Mouse (Mus musculus): Measurements from ENCODE around the gene Atp6v0c. TPM values are rescaled to one million over a fixed set of nuclear protein-coding genes. Genes with fewer than 3 reads are reported as not detected.

Gene Atp6v0c
- polyA plus RNA-seq, 1 experiment from 2014 or later: 1,021 TPM

- H3K36me3 ChIP-seq (ENCODE audit: control insufficient read depth, insufficient read depth, low read length): peaks cover 9% of the 10 kb centered on the region; the same call in 1 of the 2 replicates
- no peak overlapping the region for H3K4me2 ChIP-seq (ENCODE audit: low read length)
- no peak overlapping the region for H3K9ac ChIP-seq (ENCODE audit: low read length)
- peaks cover 4% of the 10 kb centered on the region; the same call in 1 of the 2 replicates for H3K4me1 ChIP-seq (ENCODE audit: control insufficient read depth, insufficient read depth, low read length)
- no peaks in the 10 kb centered on the region for H3K27me3 ChIP-seq (replicated peaks; ENCODE audit: control insufficient read depth, insufficient read depth, low read length)
- no peaks in the 10 kb centered on the region for H3K9me3 ChIP-seq (replicated peaks; ENCODE audit: control insufficient read depth, low read length)
- H3K4me3 ChIP-seq (ENCODE audit: low read depth, low read length): no peak overlapping the region
- DNase-seq (ENCODE audit: low spot score) (no peak), ATAC-seq (no peak)
- WGBS: 93% methylated on average over 9 of the region's 9 CpGs
- no peak overlapping the region for H3K27ac ChIP-seq (ENCODE audit: low read depth, low read length)
Observed at GRCm38 (mm10) chr17:24155742-24156141, 13.8 kb downstream of the Atp6v0c start.

DNA sequence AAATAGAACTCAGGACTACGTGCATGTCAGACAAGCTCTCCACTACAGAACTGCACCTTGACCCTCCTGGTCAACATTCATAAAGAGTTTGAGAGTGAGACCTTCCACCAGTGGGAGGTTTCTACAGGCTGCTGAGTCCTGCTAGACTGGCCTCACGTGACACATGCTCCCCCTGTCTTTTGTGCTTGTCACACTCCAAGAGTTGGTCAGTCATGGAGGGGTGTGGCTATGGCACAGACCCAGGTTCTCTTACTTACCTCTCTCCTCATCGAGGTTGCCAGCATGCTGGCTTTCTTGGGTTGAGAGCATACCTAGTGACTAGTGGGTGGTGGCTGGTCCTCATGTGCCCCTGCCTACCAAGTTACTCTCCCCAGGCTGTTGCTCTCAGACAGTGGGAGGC is 15.0 kb downstream of the Atp6v0c start:
- 66% methylated on average over 3 of the region's 3 CpGs for WGBS
- Histone ChIP-seq H3K9ac (ENCODE audit: low read length) (no peak overlapping the region), H3K36me3 (ENCODE audit: control insufficient read depth, insufficient read depth, low read length) (peaks cover 9% of the 10 kb centered on the region; the same call in 1 of the 2 replicates), H3K9me3 (replicated peaks; ENCODE audit: control insufficient read depth, low read length) (no peaks in the 10 kb centered on the region), H3K4me3 (ENCODE audit: low read depth, low read length) (no peak overlapping the region), H3K27ac (ENCODE audit: low read depth, low read length) (no peak overlapping the region), H3K27me3 (replicated peaks; ENCODE audit: control insufficient read depth, insufficient read depth, low read length) (no peaks in the 10 kb centered on the region), H3K4me2 (ENCODE audit: low read length) (no peak overlapping the region), H3K4me1 (ENCODE audit: control insufficient read depth, insufficient read depth, low read length) (peaks cover 4% of the 10 kb centered on the region; the same call in 1 of the 2 replicates)
- no peak for ATAC-seq
- DNase-seq (ENCODE audit: low spot score): no peak

DNA sequence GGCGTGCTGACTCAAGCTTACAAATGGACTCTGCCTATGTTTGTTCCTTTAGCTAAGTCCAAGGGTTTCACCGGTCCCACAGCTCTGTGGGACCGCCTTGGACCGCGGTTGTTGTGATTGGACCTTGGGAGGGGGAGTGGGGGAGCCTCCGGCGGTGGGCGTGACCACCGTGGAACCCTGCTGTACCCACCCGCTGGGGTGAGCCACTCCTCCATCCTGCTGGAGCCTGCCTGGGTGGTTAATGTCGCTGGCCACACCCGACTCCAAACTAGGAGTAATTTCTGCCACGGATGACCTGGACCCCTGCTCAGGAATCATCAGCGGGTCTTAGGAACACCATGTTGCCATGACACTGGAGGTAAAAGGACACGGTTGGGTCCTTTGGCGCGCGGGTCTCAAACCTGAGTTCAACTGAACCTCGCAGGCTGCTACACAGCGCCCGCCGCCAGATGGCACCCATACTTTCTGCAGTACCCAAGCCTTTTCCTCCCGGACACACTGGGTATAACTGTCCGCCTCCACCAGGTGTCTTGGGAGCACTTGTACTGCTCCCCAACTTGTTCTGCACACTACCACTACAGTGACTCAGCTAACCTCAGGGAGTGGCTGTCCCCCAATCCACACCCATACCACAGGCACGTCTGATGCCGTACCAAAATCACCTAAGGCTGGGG is 17.5 kb downstream of the Atp6v0c start:
- no peaks in the 10 kb centered on the region for H3K36me3 ChIP-seq (ENCODE audit: control insufficient read depth, insufficient read depth, low read length)
- H3K4me2 ChIP-seq (ENCODE audit: low read length): peak overlapping the region; percentile 59
- H3K27ac ChIP-seq (ENCODE audit: low read depth, low read length): no peak overlapping the region
- H3K9ac ChIP-seq (ENCODE audit: low read length): peak overlapping the region; percentile 54
- DNase-seq (ENCODE audit: low spot score) (peak; percentile 82), ATAC-seq (peak; percentile 87)
- no peaks in the 10 kb centered on the region for H3K9me3 ChIP-seq (replicated peaks; ENCODE audit: control insufficient read depth, low read length)
- 2% methylated on average over 26 of the region's 26 CpGs for WGBS
- peaks cover 4% of the 10 kb centered on the region; the same call in 1 of the 2 replicates for H3K4me1 ChIP-seq (ENCODE audit: control insufficient read depth, insufficient read depth, low read length)
- peak overlapping the region; percentile 16 for H3K4me3 ChIP-seq (ENCODE audit: low read depth, low read length)
- H3K27me3 ChIP-seq (replicated peaks; ENCODE audit: control insufficient read depth, insufficient read depth, low read length): no peaks in the 10 kb centered on the region

GRCm38 (mm10) chr17:24151382-24151781 is 18.1 kb downstream of the Atp6v0c start:
- Histone ChIP-seq H3K4me2 (ENCODE audit: low read length) (peak overlapping the region; percentile 59; the same call in 1 of the 2 replicates), H3K9me3 (replicated peaks; ENCODE audit: control insufficient read depth, low read length) (no peaks in the 10 kb centered on the region), H3K27me3 (replicated peaks; ENCODE audit: control insufficient read depth, insufficient read depth, low read length) (no peaks in the 10 kb centered on the region), H3K27ac (ENCODE audit: low read depth, low read length) (no peak overlapping the region), H3K9ac (ENCODE audit: low read length) (no peak overlapping the region), H3K4me3 (ENCODE audit: low read depth, low read length) (no peak overlapping the region), H3K36me3 (ENCODE audit: control insufficient read depth, insufficient read depth, low read length) (no peaks in the 10 kb centered on the region), H3K4me1 (ENCODE audit: control insufficient read depth, insufficient read depth, low read length) (peaks cover 4% of the 10 kb centered on the region; the same call in 1 of the 2 replicates)
- no peak for ATAC-seq
- no peak for DNase-seq (ENCODE audit: low spot score)
- 14% methylated on average over 7 of the region's 7 CpGs for WGBS

GRCm38 (mm10) chr17:24150824-24151223 is 18.7 kb downstream of the Atp6v0c start, which contains the start of gene Pdpk1:
TSS of gene Pdpk1 (minus strand) at chr17:24150924.
- Histone ChIP-seq H3K4me2 (ENCODE audit: low read length) (peak within 1 kb of the TSS; percentile 59), H3K4me3 (ENCODE audit: low read depth, low read length) (peak within 1 kb of the TSS; percentile 16), H3K27ac (ENCODE audit: low read depth, low read length) (no peak within 1 kb of the TSS), H3K9me3 (replicated peaks; ENCODE audit: control insufficient read depth, low read length) (no peaks in the 10 kb centered on the region), H3K4me1 (ENCODE audit: control insufficient read depth, insufficient read depth, low read length) (peaks cover 4% of the 10 kb centered on the region; the same call in 1 of the 2 replicates), H3K9ac (ENCODE audit: low read length) (peak within 1 kb of the TSS; percentile 54), H3K27me3 (replicated peaks; ENCODE audit: control insufficient read depth, insufficient read depth, low read length) (no peaks in the 10 kb centered on the region), H3K36me3 (ENCODE audit: control insufficient read depth, insufficient read depth, low read length) (no peaks in the 10 kb centered on the region)
- DNase-seq (ENCODE audit: low spot score): no peak
- ATAC-seq: no peak
- WGBS: 88% methylated on average over 2 of the region's 2 CpGs

DNA sequence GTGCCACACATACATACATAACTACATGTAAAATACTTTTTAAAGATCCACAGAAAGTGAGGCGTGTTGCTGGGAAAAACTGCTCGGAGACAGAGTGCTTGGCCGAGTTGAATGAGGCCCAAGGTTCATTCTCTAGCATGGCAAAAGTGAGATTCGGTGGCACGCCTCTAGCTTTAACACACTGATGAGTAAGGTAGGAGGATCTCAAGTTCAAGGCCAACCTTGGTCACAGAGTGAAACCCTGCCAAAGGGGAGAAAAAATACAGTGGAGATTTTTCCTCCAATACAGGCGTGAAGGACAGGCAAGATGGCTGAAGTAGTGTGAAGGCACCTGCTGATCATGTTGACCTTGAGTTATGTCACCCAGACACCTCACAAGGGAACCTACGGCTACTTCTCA is 20.1 kb downstream of the Atp6v0c start:
- DNase-seq (ENCODE audit: low spot score): no peak
- WGBS: 94% methylated on average over 7 of the region's 7 CpGs

GRCm38 (mm10) chr17:24142897-24143296 is 26.6 kb downstream of the Atp6v0c start:
- Histone ChIP-seq H3K4me2 (ENCODE audit: low read length) (no peak overlapping the region), H3K4me1 (ENCODE audit: control insufficient read depth, insufficient read depth, low read length) (peaks cover 16% of the 10 kb centered on the region), H3K9ac (ENCODE audit: low read length) (no peak overlapping the region), H3K4me3 (ENCODE audit: low read depth, low read length) (no peak overlapping the region), H3K9me3 (replicated peaks; ENCODE audit: control insufficient read depth, low read length) (no peaks in the 10 kb centered on the region), H3K27me3 (replicated peaks; ENCODE audit: control insufficient read depth, insufficient read depth, low read length) (no peaks in the 10 kb centered on the region), H3K36me3 (ENCODE audit: control insufficient read depth, insufficient read depth, low read length) (0 out of 2 replicates have a peak, but pooled peaks cover 2% of the 10 kb centered on the region), H3K27ac (ENCODE audit: low read depth, low read length) (no peak overlapping the region)
- WGBS: 58% methylated on average over 2 of the region's 2 CpGs
- ATAC-seq (no peak), DNase-seq (ENCODE audit: low spot score) (no peak)

More for the DNA sequence above, 20.1 kb downstream of the Atp6v0c start:
- Histone ChIP-seq H3K9me3 (replicated peaks; ENCODE audit: control insufficient read depth, low read length) (no peaks in the 10 kb centered on the region), H3K9ac (ENCODE audit: low read length) (no peak overlapping the region), H3K4me2 (ENCODE audit: low read length) (no peak overlapping the region), H3K27me3 (replicated peaks; ENCODE audit: control insufficient read depth, insufficient read depth, low read length) (no peaks in the 10 kb centered on the region), H3K36me3 (ENCODE audit: control insufficient read depth, insufficient read depth, low read length) (no peaks in the 10 kb centered on the region), H3K27ac (ENCODE audit: low read depth, low read length) (no peak overlapping the region), H3K4me3 (ENCODE audit: low read depth, low read length) (no peak overlapping the region), H3K4me1 (ENCODE audit: control insufficient read depth, insufficient read depth, low read length) (peaks cover 4% of the 10 kb centered on the region; the same call in 1 of the 2 replicates)
- no peak for ATAC-seq

GRCm38 (mm10) chr17:24141425-24141920 is 28.0 kb downstream of the Atp6v0c start:
- 0% methylated on average over 48 of the region's 57 CpGs for WGBS
- H3K4me1 ChIP-seq (ENCODE audit: control insufficient read depth, insufficient read depth, low read length): peaks cover 16% of the 10 kb centered on the region
- peak overlapping the region; percentile 74 for H3K27ac ChIP-seq (ENCODE audit: low read depth, low read length)
- H3K4me3 ChIP-seq (ENCODE audit: low read depth, low read length): peak overlapping the region; percentile 95
- DNase-seq (ENCODE audit: low spot score): peak; percentile 99
- 0 out of 2 replicates have a peak, but pooled peaks cover 2% of the 10 kb centered on the region for H3K36me3 ChIP-seq (ENCODE audit: control insufficient read depth, insufficient read depth, low read length)
- H3K9ac ChIP-seq (ENCODE audit: low read length): peak overlapping the region; percentile 94
- no peaks in the 10 kb centered on the region for H3K27me3 ChIP-seq (replicated peaks; ENCODE audit: control insufficient read depth, insufficient read depth, low read length)
- H3K9me3 ChIP-seq (replicated peaks; ENCODE audit: control insufficient read depth, low read length): no peaks in the 10 kb centered on the region
- peak; percentile 99 for ATAC-seq
- H3K4me2 ChIP-seq (ENCODE audit: low read length): peak overlapping the region; percentile 74
